Mouse (Mus musculus) kidney, postnatal 36 days (tissue): ENCODE results near the gene 2900026A02Rik.

Experiments
- DNase-seq, 2 experiments: peaks; one replicate each; pipeline ENCODE4 v3.0.0; 2021 to 2022; ENCODE audit warnings: mixed read lengths in 2 of 2

Gene 2900026A02Rik

DNA sequence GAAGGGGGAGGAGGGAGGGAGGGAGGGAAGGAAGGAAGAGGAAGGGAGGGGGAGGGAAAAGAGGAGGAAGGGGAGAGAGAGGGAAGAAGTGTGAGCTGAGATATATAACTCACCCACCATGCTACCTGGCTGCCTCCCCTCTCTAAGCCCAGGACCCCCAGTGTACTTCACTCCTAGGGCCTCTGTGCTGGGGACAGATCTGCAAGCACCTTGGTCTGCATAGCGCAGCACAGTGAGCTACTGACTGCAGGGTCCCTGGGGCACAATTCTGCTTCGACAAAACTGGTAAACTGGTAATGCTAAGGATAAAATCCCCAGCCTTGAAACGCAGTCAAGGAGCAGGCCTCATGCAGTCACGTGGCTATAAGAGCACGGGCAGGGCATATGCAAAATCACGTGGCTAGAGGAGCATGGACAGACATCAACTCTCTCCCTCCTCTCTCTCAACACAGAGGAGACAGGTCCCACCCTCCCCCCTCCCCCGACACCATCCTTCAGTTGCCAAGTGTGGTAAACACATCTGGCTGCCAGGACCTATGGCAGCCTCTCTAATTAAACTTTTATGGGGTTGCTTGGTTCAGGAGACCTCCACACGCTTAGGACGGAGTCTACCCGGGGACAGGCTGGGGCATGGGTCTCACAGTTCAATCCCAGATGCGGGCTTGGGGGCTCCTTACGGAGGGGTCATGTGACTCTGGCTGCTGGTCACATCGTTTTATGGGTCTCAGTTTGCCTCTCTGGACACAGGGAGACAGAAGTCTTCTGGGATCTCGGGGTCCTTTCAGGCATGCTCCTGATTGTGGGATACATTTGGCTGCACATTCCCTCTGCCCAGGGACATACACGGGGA lies 100.1 kb downstream of the 2900026A02Rik start:
- DNase-seq = no peak

DNA sequence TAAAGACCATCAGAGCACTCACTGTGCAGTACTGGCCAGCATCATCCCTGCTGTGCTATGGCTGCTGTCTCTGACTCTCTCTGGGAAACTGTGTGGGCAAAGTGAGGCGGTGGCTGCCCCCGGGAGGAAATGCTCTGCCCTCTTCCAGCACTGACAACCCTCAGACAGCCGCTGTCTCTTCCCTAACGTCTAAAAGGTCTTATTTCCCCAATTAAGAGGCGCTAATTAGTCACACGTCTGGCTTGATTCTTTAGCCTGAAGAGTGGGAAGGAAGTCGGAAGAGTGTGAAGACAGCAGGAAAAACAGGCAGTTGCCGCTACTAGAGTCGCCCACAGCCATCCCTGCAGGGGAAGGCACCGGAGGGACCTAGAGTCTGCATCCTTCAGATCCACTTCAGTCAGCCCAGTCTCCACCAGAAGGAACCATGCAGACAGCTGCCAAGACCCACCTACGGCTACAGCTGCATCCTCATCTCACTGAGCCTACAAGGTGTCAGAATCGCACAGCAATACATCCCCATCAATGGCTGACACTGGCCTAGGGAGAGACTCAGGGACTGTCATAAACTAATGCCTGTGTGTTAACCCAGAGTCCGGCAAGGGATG lies 101.1 kb downstream of the 2900026A02Rik start:
- DNase-seq = no peak

DNA sequence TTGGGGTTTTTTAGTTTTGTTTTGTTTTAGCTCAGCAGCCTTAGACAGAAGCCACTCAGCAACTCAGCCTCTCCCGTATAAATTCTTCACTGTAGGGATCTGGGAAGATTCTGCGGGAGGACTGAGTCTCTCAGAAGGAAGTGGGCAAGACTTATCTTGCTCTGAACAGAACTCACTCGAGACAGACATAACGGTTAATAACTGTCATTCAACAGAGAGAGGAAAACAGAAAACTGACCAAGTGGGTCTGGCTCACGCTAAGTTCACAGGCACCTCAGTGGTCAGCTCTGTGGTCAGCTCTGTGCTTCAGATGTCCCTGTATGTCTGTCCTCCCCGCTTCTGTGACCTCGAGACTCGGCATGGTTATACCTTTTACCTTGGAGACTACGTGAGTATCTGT lies 101.7 kb downstream of the 2900026A02Rik start:
- no peak for DNase-seq

DNA sequence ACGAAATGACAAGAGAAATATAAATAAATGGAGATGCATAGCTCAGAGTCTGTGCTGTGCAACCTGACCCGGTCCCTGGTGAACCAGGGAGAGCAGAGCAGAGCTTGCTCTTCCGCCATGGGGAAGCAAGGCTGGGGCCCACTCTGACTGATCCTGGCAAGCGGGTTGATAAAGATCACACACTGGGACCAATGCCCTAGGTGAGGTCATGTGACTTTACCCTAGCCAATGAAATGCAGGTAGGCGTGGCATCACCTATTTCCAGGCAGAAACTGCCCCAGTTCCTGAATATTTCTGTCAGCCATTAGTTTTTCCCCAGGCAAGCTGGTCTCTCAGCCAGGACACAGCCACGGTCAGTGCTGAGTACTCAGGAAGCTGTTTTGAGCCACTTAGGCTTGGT lies 102.3 kb downstream of the 2900026A02Rik start:
- peak; percentile 29 to 46 for DNase-seq

DNA sequence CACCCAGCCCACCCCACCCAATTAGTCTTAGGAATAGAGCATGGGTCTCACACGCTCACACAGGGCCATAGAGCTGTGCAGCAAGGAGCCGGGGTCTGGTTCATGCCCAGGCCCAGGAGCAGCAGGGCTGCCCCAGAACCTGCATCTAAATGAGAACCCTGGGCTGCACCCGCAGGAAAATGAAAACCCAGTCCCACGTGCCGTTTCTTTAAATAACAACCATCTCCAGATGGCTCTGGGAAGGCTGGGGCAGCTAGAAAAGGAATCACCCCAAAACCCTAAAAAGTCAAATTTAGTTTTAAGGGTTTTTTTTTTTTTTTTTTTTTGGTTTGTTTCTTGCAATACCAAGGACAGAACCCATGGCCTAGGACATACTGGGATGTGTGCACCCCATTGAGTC lies 103.7 kb downstream of the 2900026A02Rik start:
- DNase-seq = no peak

DNA sequence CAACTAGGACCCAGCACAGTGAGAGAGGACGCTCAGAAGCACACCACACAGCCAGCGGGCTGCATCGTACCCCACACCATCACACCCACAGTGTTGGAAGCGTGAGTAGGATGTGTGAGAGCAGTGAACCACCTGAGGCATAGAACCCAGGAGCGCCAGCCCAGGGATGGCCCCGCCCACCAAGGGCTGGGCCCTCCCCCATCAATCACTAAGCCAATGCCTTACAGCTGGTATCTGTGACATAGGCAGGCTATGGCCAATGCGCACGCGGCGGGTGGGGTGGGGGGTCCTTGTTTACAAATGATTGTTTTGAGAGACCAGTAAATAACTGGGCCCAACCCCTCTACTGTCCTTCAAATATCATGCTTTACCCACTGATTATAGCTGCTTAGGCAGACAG lies 105.1 kb downstream of the 2900026A02Rik start:
- DNase-seq = no peak

DNA sequence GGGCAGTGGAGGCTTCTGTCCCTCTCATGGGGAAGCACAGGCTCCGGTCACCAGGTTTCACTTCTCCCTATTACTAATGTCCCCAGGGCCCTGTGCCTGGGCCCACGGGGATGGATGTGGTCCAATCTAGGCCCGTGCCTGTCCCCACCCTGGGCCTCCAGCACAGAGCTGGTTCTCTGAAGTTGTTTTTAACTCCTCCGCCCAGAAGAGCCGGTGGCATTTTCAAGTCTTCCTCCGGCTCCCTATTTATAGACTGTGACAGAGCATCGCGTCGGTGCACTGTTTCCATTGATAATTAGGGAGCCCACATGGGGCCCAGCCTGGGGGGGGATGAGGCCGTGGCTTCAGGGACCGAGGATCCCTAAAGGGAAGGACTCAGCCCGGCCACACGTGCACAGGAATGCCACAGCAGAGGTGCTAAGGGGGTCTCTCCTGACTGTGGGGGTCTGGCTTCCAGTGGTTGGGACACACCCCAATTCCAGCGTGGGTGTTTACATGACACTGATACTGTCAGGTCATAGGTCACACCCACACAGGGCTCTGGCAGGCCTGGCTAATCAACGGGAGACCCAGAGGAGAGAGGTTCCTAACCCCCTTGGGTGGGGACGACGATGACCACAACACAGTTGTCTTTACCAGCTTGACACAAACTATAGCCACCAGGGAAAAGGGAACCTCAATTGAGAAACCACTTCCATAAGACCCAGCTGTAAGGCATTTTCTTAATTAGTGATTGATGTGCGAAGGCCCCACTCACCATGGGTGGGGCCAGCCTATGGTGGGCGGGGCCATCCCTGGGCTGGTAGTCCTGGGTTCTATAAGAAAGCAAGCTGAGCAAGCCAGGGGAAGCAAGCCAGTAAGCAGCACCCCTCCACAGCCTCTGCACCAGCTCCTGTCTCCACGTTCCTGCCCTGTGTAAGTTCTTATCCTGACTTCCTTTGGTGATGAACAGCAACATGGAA lies 106.5 kb downstream of the 2900026A02Rik start:
- DNase-seq = peak in 1 of 2 experiments; percentile 29

DNA sequence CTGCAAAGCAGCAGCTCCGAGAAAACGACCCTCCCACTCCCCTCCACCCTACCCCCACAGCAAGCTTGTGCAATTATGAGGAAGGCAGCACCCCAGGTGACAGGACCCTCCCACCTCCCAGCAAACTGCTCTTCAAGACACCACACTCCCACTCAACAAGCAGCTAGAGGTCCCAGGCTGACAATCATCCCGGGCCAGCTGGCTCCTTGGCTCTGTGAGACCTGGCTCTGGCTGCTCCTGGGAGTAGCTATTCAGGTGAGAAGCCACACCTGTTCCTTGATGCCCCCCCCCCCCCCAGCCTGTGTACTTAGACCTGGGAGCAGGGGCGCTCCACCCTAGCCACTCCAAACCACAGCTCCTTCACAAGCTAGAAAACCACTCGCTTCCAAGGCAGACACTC lies 107.9 kb downstream of the 2900026A02Rik start:
- DNase-seq = no peak

DNA sequence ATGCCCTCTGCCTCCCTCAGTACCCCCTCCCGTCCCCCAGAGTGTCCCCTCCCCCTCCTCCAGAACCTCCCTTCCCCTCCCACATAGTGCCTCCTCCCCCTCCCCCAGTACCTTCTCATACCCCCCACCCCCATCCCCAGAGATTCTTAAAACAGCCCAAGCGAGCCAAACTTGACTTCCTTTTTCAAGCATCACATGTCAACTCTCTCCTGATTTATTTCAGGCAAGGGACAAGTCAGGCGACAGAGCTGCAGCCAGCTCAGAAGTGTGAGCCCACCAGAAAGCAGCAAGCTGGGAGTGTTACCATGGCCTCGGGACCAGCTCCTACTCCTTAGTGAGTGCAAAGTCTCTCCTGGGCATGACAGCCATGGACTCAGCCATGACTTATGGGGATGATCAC lies 109.7 kb downstream of the 2900026A02Rik start:
- no peak for DNase-seq

DNA sequence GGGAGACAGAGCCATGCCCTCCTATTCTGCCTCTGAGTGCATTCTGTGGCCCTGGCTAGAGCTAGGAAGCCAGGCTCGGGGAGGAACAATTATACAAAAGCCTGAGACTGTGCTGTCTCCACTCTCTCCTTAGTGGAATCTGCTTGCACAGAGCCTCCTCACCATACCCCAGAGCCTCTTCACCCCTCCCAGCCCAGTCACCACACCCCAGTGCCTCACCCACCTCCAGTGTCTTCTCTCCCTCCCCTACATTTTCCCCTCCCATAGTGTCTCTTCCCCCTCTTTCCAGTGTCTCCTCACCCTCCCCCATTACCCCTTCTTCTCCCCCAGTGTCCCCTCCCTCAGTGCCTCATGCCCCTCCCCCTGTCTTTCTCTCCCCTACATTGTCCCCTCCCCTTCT lies 110.1 kb downstream of the 2900026A02Rik start:
- DNase-seq = no peak

DNA sequence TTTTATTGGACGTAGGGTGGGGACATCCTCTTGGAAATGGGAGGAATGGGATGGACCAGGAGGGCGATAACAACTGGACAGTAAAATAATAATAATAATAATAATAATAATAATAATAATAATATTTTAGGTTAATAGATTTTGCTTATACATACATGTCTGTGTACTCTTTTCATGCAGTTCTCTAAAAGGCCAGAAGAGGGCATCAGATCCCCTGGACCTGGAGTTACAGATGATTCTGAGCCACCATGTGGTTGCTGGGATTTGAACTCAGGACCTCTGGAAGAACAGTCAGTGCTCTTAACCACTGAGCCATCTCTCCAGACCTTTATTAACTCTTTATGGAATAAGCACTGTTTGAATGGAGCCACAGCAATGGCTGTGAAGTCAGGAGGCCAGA lies 111.4 kb downstream of the 2900026A02Rik start:
- DNase-seq = peak in 1 of 2 experiments; percentile 38

DNA sequence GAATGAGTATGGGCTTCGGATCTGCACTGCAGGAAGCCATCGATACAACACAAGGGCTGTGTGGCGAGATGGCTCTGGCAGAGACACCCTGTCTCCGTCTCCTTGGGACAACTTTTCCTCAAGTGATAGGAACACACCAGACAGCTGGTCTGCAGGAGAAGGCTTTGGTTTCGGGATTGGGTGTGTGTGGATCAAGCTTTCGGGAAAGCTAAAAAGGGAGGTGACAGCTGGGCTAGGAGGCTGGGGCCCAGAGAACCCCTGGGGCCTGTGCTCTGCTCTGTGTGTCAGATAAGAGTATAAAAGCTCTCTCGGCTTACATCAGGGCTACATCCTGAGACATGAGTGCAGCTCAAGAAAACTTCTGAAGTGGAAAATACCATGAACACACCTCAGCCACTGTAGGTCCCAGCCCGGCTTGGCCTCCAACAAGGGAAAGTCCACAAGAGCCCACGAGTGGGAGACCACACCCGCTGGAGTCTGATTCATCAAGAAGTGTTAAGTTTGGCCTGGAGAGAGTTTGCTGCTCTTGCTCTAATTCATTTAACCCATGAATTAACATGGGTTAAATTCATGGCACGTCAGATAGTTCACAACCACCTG lies 112.8 kb downstream of the 2900026A02Rik start:
- DNase-seq = no peak

DNA sequence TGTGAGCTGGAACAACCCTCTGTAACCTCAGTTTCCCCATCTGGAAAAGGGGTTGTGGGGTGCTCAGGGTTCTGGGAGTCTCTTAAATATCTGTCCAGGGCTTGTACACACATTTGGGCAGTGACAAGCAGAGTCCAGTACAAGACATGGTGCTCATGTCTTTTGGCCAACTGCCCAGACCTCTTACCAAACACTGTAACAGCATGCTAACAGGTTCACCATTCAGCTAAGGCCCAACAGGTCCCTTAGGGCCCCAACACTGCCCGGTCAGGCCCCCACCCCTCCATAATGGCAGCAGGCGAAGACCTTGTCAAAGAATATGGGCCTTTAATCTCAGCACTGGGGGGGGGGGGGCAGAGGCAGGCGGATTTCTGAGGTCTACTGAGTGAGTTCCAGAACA lies 113.3 kb downstream of the 2900026A02Rik start:
- DNase-seq = peak; percentile 41 to 51

DNA sequence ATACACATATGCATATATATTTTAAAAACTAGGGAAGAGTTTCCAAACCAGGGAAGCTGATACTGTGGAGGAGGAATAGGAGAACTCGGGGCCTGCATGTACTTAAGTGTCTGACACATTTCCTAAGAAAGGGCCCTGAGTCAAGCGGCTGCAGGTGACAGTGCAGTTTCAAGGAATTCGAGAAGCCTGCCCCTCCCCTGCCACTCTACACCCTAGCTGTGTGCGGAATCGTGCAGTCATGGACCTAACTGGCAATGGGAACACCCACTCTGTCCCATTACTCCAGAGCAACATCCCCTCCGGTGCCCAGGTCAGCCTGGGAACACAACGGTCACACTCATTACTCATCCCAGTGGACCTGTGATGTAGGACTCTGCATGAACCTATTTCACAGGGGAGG lies 114.4 kb downstream of the 2900026A02Rik start:
- DNase-seq = no peak

DNA sequence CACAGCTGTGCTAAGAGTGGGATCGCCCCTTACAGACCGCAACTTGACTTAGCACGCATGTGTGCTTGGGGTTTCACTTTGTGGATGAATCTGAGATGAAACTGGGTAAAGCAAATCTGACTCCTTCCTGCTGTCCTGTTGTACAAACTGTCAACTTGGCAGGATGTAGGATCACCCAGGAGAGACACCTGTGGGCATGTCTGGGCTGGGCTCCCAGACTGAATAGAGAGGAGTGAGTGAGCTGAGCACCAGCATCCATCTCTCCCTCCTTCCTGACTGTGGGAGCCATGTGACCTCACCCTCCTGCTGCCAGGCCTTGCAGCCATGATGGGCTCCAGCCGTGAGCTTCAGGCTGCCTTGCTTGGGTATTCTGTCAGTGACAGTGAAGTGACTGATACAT lies 115.6 kb downstream of the 2900026A02Rik start:
- no peak for DNase-seq

DNA sequence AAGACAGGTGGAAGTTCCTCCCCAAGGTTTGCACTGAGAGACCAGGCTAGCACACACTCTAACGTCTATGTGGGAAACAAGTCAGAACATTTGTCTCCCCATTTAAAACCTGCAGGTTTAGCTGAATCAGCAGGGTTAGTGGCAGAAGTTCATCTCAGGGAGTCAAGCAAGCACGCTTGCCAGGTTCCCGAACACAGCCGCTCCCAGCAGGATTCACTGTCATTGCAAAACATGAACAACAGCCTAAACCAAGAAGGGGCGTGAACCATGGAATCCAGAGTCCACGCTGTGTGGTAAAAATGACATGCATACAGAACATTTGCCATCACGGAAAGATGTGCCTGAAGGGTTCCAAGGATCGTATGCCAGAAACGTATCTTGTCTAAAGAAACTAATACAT lies 116.0 kb downstream of the 2900026A02Rik start:
- DNase-seq = no peak

DNA sequence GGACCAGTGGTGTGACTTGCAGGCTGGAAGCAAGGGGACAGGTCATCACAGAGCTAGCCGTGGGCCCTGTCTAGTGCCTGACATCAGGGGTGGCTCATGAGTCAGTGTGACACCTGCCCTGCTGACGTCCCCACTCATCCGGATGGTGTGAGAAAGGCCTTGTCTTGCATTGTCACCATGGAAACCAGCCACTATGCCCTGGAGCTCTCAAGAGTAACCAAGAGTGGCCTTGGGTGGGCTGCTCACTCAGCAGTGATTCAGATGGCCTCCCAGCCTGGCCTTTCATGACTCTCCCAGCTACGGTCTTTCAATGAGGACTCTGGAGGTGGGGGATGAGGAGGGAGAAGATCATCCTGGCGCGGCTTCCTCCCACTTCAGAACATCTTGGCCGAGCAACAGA lies 118.6 kb downstream of the 2900026A02Rik start:
- no peak for DNase-seq

DNA sequence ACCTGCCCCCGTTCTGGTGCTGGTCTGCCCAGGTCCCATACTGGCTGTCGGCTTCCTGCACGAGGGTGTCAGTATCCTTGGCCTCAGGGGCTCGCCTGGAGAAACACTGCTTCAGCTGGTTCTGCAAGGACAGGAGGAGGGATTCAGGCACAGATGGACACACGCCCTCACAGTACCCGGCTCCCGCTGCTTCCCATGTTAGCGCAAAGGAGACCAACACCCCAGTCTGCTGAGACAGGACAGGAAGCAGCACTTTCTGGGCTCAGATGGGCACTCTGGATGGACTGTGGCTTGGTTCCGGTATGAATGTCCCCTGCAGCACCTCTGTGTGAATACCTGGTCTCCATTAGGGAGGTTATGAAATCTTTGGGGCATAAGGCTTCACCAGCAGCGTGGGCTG lies 119.6 kb downstream of the 2900026A02Rik start:
- DNase-seq = no peak

DNA sequence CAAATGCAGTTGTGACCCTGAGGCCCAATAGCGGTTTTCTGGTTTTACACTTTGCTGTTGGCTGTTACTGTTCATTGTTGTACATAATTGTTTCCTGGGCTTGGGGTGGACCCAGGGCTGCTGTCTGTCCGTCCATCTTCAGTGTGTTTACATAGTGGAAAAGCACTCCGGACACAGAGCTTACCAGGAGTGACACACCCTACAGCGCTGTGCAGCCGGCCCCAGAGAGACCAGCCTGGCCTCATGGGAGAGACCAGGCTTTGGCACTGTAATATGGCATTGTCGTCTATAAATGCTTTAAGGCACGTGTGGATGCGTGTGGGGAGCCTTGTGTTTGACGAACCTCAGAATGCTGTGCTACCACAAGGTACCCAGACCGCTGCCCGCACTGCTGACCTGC lies 120.6 kb downstream of the 2900026A02Rik start:
- no peak for DNase-seq

DNA sequence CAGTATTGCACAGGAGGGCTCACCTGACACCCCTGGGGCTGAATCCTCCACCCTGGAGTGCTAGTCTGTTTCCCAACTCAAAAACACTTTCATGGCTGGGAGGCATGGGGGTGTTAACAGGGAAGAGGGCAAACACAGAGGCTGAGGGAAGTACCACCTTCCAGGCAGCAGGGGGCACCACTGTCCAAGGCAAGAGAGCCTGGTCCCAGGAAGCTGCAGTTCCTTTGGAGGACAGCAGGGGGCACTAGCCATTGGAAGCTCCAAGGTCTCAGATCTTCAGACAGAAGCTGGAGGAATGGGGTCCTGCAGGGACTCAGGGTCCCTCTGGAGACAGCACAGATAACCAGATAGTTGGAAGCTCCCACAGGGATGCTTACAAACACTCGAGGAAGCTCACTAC lies 121.5 kb downstream of the 2900026A02Rik start:
- peak; percentile 85 to 94 for DNase-seq

DNA sequence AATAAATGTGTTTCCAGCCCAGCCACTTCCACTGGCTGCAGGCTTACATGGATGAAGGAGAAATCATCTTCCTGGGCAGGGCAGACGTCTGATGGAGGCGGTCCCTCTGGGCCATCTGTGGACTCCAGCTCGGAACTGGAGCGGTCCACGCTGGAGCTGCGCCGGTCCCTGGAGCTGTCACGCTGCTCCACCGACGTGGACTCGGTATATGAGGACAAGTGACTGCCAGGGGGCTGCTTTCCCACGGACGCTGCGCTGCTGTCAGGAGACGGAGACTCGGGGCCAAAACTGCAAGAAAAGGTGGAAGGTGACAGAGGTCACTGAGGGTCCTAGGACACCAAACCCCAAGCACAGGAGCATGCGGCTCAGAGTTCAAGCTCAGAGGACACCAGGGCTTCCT lies 123.5 kb downstream of the 2900026A02Rik start:
- no peak for DNase-seq

DNA sequence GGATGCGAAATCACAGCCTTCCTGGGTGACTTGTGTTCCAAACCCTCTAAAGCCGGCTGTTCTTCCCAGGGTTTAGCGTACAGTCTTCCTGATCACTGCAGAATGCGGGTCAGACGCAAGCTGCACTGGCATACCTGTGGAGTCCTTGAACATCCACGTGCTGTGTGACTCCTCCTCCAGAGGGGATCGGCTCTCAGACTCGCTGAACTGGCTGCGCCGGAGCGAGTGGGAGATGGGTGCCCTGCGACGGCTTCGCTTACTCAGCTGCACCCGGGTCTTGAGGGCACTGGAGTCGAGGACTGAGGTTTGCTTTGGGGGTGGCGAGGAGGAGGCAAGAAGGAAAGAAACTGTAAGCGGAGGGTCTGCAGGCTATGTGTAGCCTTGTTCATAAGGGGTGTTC lies 125.6 kb downstream of the 2900026A02Rik start:
- DNase-seq = no peak

DNA sequence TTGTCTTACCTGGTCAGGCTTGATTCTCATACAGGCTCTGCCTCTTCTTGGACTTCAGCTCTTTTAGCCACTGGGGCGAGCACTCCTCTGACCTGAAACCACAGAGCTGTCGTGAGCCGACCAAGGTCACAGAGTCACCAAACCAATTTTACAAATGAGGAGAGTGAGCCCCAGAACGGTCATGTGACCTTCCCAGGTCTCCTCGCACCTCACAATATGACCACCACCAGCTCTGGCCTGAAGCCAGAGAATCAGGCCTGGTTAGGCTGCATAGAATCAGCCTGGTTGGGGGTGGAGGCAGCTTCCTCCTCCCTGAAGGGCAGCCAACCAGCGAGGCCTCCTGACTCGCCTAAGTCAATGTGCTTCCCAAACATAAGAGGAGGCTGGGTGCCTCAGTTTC lies 128.6 kb downstream of the 2900026A02Rik start:
- peak; percentile 64 to 78 for DNase-seq
